Mouse (Mus musculus): ENCODE measurements at regions not wholly inside any gene's neighbourhood (a gene's known extent, or its start where the extent isn't known, plus 50 kb on each side); places are given as distances from the start of the nearest gene placed in this dataset.
A peak's percentile ranks its signal among the peaks of the same experiment; 100 is the strongest.

- no peak for DNase-seq (ENCODE audit: low read depth, low spot score)
Measured at GRCm38 (mm10) chr11:92743191-92743590, 354.6 kb upstream of the Car10 start.

DNA sequence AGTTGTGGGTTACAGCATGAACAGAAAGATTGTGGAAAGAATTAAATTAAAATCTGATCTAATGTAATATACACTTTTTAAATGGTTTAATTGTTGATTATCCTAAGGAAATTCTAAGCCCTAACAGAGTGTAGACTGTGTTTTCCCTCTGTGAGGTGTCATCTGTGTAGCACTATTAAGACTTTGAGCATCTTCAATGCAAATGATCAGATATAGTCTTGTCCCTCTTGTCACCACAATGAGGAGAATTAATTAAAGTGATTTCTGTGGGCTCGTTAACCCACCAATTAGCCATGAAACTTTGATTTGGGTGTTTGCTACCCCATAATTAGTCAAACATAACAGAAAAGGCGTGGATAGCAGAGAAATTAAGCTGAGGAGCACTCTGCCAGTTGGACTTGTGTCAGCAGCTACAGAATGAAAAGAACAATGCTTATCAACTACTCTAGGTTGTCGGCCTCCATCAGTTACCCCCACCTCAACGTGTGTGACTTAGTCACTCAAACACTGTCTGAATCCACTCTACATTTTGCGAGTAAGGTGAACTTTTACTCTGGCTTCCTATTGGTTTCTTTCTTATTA lies 339.4 kb upstream of the Car10 start:
- no peak for DNase-seq (ENCODE audit: low read depth, low spot score)

GRCm38 (mm10) chr11:92769936-92770335 lies 327.9 kb upstream of the Car10 start:
- no peak for DNase-seq (ENCODE audit: low read depth, low spot score)

- DNase-seq (ENCODE audit: low read depth, low spot score) = no peak
Measured at GRCm38 (mm10) chr11:92772916-92773569, 324.8 kb upstream of the Car10 start.

GRCm38 (mm10) chr11:92773570-92773929 lies 324.3 kb upstream of the Car10 start:
- no peak for DNase-seq (ENCODE audit: low read depth, low spot score)

DNA sequence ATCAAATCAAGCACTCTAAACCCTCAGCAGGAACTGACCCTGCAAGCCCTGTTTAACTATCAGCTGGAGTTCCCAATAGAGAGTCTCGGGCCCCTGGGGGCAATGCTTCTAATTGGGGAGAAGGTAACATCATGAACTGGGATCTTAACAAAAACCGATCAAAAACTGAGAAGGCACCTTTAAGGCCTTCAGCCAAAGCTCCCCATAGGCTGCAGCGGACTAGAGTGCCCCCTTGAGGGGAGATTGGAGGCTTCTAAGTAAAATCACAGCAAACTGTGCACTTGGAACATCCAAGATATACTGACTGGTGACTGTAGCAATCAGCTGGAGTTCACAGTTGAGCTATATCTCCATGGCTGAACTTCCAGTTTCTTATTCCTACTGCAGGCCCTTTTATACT lies 323.0 kb upstream of the Car10 start:
- DNase-seq (ENCODE audit: low read depth, low spot score) = peak; percentile 13

GRCm38 (mm10) chr11:92799267-92799666 lies 298.6 kb upstream of the Car10 start:
- DNase-seq (ENCODE audit: low read depth, low spot score) = no peak
